Mouse (Mus musculus): ENCODE data around the gene Wsb2. TPM values are rescaled to one million over a fixed set of nuclear protein-coding genes. Genes with fewer than 3 reads are reported as not detected.

The Wsb2 gene
- polyA plus RNA-seq, 1 experiment from 2014 or later, result 43.9 TPM

DNA sequence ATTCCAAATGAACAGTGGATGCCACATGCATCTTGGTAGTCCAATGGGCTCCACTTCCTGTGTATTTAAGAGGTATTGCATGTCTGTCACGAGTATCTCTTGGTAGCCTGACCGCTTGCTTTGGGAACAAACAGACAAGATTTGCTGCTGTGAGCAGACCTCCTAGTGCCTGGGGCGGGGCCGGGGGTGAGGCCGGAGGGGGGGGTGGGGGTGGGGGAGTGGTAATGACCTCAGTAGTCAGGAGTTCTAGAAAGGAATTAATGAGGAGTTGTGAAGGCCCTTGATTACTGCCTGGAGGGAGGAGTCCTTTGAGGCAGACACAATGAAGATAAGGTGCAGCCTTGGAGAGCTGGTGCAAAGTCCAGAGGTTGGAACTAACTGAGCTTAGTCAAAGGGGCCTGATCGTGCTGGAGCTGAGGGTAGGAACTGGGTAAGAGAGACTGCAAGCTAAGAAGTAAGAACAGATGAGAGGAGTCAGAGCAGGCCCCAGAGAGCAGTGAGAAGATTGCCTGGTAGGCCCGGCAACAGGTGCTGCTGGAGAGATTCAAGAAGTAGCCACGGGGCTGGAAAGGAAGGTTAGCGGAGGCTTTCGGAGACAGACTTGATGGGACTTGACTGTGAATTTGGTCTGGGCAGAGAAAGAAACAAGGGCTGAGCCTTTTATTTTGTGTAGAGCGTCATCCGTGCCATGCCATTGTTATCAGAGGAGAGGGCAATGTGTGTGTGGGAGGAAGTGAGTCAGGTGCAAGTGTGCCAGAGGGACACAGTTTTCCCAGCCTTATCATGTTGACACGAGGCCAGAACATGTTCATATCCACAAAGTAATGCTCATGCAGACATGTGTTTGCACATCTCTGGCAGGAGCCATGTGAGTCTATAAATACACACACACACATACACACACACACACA lies 3.8 kb downstream of the Wsb2 start:
- Histone ChIP-seq H3K9me3 (ENCODE audit: control insufficient read depth, low read length) (no peaks in the 10 kb centered on the region), H3K36me3 (ENCODE audit: control insufficient read depth, insufficient read depth, low read length) (no peaks in the 10 kb centered on the region), H3K4me3 (ENCODE audit: low read length) (peak overlapping the region; percentile 15), H3K4me1 (ENCODE audit: control insufficient read depth, insufficient read depth, low read length) (peaks cover 53% of the 10 kb centered on the region), H3K4me2 (ENCODE audit: low read depth, low read length) (peak overlapping the region; percentile 35), H3K27ac (ENCODE audit: low read length) (peak overlapping the region; percentile 96), H3K9ac (ENCODE audit: low read depth, low read length) (peak overlapping the region; percentile 54), H3K27me3 (replicated peaks; ENCODE audit: control insufficient read depth, insufficient read depth, low read length) (no peaks in the 10 kb centered on the region)
- ATAC-seq, result peak; percentile 91
- 36% methylated on average over 13 of the region's 13 CpGs for whole genome bisulfite sequencing

DNA sequence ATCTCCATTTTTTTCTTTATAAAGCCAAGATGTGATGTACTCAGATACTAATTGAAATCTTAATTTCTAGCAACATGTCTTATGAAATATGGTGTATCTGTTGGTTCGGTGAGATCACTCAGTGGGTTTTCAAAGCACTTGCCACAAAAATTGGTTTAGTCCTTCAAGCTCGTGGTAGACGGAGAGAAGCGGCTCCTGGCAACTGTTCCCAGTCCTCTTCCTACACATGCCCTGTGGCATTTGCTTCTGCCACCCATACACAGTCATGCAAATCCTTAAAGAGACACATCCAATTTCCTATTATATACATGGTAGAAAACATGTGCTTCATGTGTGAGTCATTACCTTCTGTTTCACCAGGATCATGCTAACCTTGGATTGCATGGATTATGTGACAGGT lies 4.5 kb downstream of the Wsb2 start:
- Histone ChIP-seq H3K4me2 (ENCODE audit: low read depth, low read length) (peak overlapping the region; percentile 35), H3K27ac (ENCODE audit: low read length) (peak overlapping the region; percentile 96), H3K9ac (ENCODE audit: low read depth, low read length) (peak overlapping the region; percentile 54; the same call in 1 of the 2 replicates), H3K4me1 (ENCODE audit: control insufficient read depth, insufficient read depth, low read length) (peaks cover 47% of the 10 kb centered on the region), H3K9me3 (ENCODE audit: control insufficient read depth, low read length) (no peaks in the 10 kb centered on the region), H3K27me3 (replicated peaks; ENCODE audit: control insufficient read depth, insufficient read depth, low read length) (no peaks in the 10 kb centered on the region), H3K36me3 (ENCODE audit: control insufficient read depth, insufficient read depth, low read length) (no peaks in the 10 kb centered on the region), H3K4me3 (ENCODE audit: low read length) (0 out of 2 replicates have a peak overlapping the region, but pooled peaks have one; percentile 20)
- WGBS, result 75% methylated on average over 4 of the region's 4 CpGs
- ATAC-seq, result no peak

DNA sequence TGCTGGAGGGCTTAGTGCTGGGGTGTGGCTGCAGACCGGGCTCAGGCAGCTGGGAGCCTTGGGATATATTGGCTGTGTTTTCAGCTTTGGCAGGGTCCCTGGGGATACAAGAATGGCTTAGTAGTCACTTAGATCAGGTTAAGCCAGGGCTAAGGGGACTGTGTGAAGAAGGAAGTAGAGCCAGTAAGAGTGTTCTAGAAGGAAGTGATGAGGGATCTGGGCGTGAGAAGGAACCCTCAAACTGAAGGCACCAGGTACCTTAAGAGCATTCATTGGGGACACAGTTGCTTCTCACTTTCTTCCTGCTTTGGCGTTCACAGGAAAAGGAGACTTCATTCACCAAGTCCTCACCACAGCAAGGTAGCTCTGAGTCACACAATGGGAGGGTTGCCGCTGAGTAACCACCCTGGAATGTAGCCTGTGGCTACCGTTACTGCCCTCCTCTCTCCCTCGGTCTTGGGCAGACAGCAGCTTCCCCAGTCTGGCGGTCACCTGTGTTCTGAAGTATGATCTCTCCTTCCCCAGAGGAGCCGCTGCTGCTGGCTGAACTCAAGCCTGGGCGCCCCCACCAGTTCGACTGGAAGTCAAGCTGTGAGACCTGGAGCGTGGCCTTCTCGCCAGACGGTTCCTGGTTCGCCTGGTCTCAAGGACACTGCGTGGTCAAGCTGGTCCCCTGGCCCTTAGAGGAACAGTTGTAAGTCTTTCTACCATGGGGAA lies 6.1 kb downstream of the Wsb2 start:
- H3K4me3 ChIP-seq (ENCODE audit: low read length), result peak overlapping the region; percentile 25
- H3K36me3 ChIP-seq (ENCODE audit: control insufficient read depth, insufficient read depth, low read length), result no peaks in the 10 kb centered on the region
- H3K4me2 ChIP-seq (ENCODE audit: low read depth, low read length), result peak overlapping the region; percentile 45
- ATAC-seq, result 0 out of 2 replicates have a peak, but pooled peaks have one; percentile 6
- no peaks in the 10 kb centered on the region for H3K27me3 ChIP-seq (replicated peaks; ENCODE audit: control insufficient read depth, insufficient read depth, low read length)
- WGBS, result 41% methylated on average over 15 of the region's 15 CpGs
- no peaks in the 10 kb centered on the region for H3K9me3 ChIP-seq (ENCODE audit: control insufficient read depth, low read length)
- H3K27ac ChIP-seq (ENCODE audit: low read length), result peak overlapping the region; percentile 96
- peak overlapping the region; percentile 62 for H3K9ac ChIP-seq (ENCODE audit: low read depth, low read length)
- H3K4me1 ChIP-seq (ENCODE audit: control insufficient read depth, insufficient read depth, low read length), result peaks cover 47% of the 10 kb centered on the region

DNA sequence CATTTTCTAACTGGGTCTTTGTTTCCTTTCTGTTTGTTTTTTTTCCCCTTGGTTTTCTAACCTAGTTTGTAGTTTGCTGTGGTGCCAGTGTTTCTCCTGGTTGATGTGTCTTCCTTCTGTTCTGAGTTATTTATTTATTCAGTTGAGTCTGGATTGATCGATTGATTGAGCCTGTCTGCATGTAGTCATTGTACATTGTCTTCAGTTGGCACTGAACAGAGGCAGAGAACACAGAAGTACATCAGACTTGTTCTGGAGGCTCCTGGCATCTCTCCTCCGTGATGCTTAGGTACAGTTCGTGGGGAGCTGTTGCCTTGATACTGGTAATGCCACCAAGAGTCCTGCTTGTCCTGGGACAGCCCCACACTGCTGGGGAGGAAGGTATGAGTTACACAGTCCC lies 7.7 kb downstream of the Wsb2 start:
- Histone ChIP-seq H3K27ac (ENCODE audit: low read length) (peak overlapping the region; percentile 93; the same call in 1 of the 2 replicates), H3K4me2 (ENCODE audit: low read depth, low read length) (no peak overlapping the region), H3K9ac (ENCODE audit: low read depth, low read length) (peak overlapping the region; percentile 29; the same call in 1 of the 2 replicates), H3K4me3 (ENCODE audit: low read length) (no peak overlapping the region), H3K36me3 (ENCODE audit: control insufficient read depth, insufficient read depth, low read length) (peaks cover 12% of the 10 kb centered on the region), H3K27me3 (replicated peaks; ENCODE audit: control insufficient read depth, insufficient read depth, low read length) (no peaks in the 10 kb centered on the region), H3K9me3 (ENCODE audit: control insufficient read depth, low read length) (no peaks in the 10 kb centered on the region), H3K4me1 (ENCODE audit: control insufficient read depth, insufficient read depth, low read length) (peaks cover 41% of the 10 kb centered on the region)
- 83% methylated on average over 3 of the region's 3 CpGs for WGBS
- ATAC-seq, result no peak

DNA sequence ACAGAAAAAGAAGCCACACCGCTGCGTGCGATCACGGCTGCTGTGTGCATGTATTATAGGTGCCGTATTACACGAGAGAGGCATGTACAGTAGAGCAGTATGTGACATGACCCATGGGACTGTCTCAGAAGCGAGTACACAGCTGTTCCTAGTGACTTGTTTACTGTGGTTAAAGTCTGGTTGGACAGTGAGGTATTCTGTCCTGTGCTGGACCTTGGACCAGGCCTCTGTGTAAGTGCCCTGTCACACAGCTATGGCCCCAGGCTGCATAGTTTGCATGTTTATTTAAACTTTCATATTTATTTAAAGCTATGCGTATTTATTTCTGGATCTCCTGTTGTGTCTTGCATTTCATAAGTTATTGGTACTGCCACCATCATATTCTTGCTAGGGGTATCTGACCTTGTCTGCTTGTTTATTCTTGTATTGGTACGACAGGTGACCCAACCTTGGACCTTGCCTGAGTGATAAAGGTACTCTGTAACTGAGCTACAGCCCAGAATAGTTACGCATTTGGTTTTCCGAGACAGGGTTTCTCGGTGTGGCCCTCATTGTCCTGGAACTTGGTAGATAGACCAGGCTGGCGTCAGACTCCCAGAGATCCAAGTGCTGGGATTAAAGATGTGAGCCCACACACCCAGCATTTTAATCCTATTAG lies 8.9 kb downstream of the Wsb2 start:
- Histone ChIP-seq H3K27me3 (replicated peaks; ENCODE audit: control insufficient read depth, insufficient read depth, low read length) (no peaks in the 10 kb centered on the region), H3K36me3 (ENCODE audit: control insufficient read depth, insufficient read depth, low read length) (peaks cover 18% of the 10 kb centered on the region), H3K4me1 (ENCODE audit: control insufficient read depth, insufficient read depth, low read length) (peaks cover 32% of the 10 kb centered on the region), H3K9ac (ENCODE audit: low read depth, low read length) (0 out of 2 replicates have a peak overlapping the region, but pooled peaks have one; percentile 22), H3K4me3 (ENCODE audit: low read length) (no peak overlapping the region), H3K9me3 (ENCODE audit: control insufficient read depth, low read length) (no peaks in the 10 kb centered on the region), H3K4me2 (ENCODE audit: low read depth, low read length) (peak overlapping the region; percentile 6; the same call in 1 of the 2 replicates), H3K27ac (ENCODE audit: low read length) (peak overlapping the region; percentile 93)
- ATAC-seq, result peak; percentile 80
- WGBS, result 76% methylated on average over 13 of the region's 13 CpGs

DNA sequence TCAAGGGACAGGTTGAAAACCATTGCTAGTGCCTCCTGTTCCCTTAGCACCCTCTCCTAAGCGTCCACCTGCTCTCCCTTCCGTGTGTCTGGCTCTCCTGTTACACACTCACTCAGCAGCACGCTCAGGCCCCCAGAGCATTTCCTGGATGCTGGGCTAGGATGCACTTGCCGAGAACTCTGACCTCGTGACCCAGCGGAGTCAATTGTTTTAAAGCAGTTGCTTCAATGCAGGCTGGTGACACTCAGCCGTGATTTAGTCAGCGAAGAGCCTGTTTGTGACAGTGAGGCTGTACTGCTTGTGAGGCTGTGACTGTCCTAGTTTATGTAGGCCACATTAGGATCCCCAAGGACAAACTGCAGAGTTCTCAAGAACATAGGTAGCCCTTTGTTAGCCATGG lies 10.1 kb downstream of the Wsb2 start:
- H3K9ac ChIP-seq (ENCODE audit: low read depth, low read length), result peak overlapping the region; percentile 39
- H3K36me3 ChIP-seq (ENCODE audit: control insufficient read depth, insufficient read depth, low read length), result peaks cover 19% of the 10 kb centered on the region
- H3K4me1 ChIP-seq (ENCODE audit: control insufficient read depth, insufficient read depth, low read length), result peaks cover 29% of the 10 kb centered on the region
- WGBS, result 33% methylated on average over 8 of the region's 8 CpGs
- no peak for ATAC-seq
- no peak overlapping the region for H3K4me2 ChIP-seq (ENCODE audit: low read depth, low read length)
- no peak overlapping the region for H3K4me3 ChIP-seq (ENCODE audit: low read length)
- no peaks in the 10 kb centered on the region for H3K9me3 ChIP-seq (ENCODE audit: control insufficient read depth, low read length)
- H3K27me3 ChIP-seq (replicated peaks; ENCODE audit: control insufficient read depth, insufficient read depth, low read length), result no peaks in the 10 kb centered on the region
- H3K27ac ChIP-seq (ENCODE audit: low read length), result peak overlapping the region; percentile 74; the same call in 1 of the 2 replicates

DNA sequence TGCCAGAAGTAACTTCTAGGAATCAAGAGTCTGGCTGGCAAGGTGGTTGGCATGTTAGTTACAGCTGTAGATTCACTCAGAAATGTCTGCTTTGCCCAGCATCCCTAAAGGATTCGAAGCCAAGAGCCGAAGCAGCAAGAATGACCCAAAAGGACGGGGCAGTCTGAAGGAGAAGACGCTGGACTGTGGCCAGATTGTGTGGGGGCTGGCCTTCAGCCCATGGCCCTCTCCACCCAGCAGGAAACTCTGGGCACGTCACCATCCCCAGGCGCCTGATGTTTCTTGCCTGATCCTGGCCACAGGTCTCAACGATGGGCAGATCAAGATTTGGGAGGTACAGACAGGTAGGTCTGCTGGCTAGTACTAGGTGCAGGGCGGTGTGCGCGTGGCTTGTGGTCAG lies 13.5 kb downstream of the Wsb2 start:
- H3K9ac ChIP-seq (ENCODE audit: low read depth, low read length), result no peak overlapping the region
- H3K27me3 ChIP-seq (replicated peaks; ENCODE audit: control insufficient read depth, insufficient read depth, low read length), result no peaks in the 10 kb centered on the region
- 88% methylated on average over 10 of the region's 10 CpGs for WGBS
- peaks cover 24% of the 10 kb centered on the region for H3K36me3 ChIP-seq (ENCODE audit: control insufficient read depth, insufficient read depth, low read length)
- H3K4me3 ChIP-seq (ENCODE audit: low read length), result no peak overlapping the region
- peaks cover 3% of the 10 kb centered on the region; the same call in 1 of the 2 replicates for H3K4me1 ChIP-seq (ENCODE audit: control insufficient read depth, insufficient read depth, low read length)
- no peak for ATAC-seq
- no peak overlapping the region for H3K4me2 ChIP-seq (ENCODE audit: low read depth, low read length)
- no peak overlapping the region for H3K27ac ChIP-seq (ENCODE audit: low read length)
- no peaks in the 10 kb centered on the region for H3K9me3 ChIP-seq (ENCODE audit: control insufficient read depth, low read length)

DNA sequence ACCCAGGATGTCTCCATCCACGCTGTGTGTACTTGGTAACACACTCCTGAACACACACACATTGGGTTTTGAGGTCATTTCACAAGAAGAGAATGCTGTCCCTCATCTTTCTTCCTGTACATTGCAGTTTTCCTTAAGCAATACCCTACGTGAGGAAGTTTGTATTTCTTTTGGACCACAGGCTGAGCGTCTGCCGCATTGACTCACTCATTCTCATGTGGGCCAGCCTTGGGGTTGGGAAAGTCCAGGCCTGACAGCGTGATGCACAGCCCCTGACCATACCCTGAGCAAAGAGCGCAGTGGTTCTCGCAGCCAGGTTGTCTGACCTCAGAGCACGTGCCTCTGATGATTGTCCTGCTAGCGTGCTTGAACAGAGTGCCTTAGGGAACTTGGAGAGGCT lies 16.3 kb downstream of the Wsb2 start:
- H3K4me2 ChIP-seq (ENCODE audit: low read depth, low read length), result no peak overlapping the region
- no peak overlapping the region for H3K27ac ChIP-seq (ENCODE audit: low read length)
- H3K4me3 ChIP-seq (ENCODE audit: low read length), result no peak overlapping the region
- H3K9me3 ChIP-seq (ENCODE audit: control insufficient read depth, low read length), result no peaks in the 10 kb centered on the region
- peaks cover 38% of the 10 kb centered on the region for H3K36me3 ChIP-seq (ENCODE audit: control insufficient read depth, insufficient read depth, low read length)
- WGBS, result 94% methylated on average over 9 of the region's 9 CpGs
- H3K27me3 ChIP-seq (replicated peaks; ENCODE audit: control insufficient read depth, insufficient read depth, low read length), result no peaks in the 10 kb centered on the region
- no peak overlapping the region for H3K9ac ChIP-seq (ENCODE audit: low read depth, low read length)
- no peaks in the 10 kb centered on the region for H3K4me1 ChIP-seq (ENCODE audit: control insufficient read depth, insufficient read depth, low read length)
- ATAC-seq, result no peak
